Mouse (Mus musculus): ENCODE measurements at regions not wholly inside any gene's neighbourhood (a gene's known extent, or its start where the extent isn't known, plus 50 kb on each side); places are given as distances from the start of the nearest gene placed in this dataset.

GRCm38 (mm10) chr14:76672899-76673298 is 116.2 kb upstream of the Serp2 start:
- TF ChIP-seq CTCF (IDR thresholded peaks at IDR 0.05; ENCODE audit: low read depth, low read length) (no peak), POLR2A (IDR thresholded peaks at IDR 0.05; ENCODE audit: borderline replicate concordance, low read depth, low read length) (no peak)

All from bone marrow macrophage, adult 2 months (primary cell).